Mouse (Mus musculus): ENCODE results near the gene Fam213b.

Fam213b gene

GRCm38 (mm10) chr4:154882014-154882659 lies 16.8 kb downstream of the Fam213b start:
- no peak for DNase-seq (ENCODE audit: low read depth, low spot score)

DNA sequence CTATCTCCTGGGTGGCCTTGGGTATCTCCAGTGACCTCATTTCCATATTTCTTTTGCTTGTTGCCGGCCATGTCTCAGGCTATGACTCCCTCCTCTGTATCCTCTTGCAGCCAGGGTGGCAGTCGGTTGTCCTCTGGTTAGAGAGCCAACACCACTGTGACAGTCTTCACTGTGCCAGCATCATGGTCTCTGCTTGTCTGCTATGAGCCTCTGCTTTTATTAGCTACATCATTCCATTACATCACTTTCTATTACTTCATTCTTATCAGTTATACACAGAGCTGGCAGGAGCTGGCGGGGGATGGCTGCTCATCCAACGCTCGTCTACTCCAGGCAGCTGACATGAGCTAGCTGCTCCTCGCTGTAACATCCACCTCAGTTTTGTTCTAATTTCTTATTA lies 18.2 kb downstream of the Fam213b start:
- DNase-seq (ENCODE audit: low read depth, low spot score): no peak

DNA sequence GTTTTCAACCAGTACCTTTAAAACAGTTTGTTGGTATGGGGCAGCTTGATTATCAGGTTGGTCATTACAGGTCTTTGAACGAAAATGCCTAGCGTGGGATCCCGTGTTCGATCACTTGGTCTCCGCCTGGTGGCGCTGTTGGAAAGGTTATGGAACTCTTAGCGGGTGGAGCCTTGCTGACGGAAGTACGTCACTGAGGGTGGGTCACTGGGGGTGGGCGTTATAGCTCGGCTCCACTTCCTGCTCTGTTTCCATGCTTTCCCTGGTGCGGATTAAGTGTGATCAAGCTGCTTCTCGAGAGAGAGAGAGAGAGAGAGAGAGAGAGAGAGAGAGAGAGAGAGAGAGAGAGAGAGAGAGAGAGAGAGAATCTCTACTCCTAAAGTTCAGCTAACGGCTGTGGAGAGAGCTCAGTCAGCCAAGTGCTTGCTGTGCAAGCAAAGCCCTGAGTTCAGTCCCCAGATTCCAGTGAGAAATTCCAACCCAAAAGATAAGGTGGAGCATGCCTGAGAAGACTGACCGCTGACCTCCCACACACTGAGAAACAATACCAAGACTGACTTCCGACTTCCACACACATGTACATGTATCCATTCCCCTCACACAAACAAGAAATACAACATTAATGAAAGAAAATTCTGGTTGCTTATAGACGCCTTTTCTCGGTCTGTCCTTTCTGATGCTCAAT lies 20.9 kb downstream of the Fam213b start:
- DNase-seq (ENCODE audit: low read depth, low spot score): peak; percentile 95

DNA sequence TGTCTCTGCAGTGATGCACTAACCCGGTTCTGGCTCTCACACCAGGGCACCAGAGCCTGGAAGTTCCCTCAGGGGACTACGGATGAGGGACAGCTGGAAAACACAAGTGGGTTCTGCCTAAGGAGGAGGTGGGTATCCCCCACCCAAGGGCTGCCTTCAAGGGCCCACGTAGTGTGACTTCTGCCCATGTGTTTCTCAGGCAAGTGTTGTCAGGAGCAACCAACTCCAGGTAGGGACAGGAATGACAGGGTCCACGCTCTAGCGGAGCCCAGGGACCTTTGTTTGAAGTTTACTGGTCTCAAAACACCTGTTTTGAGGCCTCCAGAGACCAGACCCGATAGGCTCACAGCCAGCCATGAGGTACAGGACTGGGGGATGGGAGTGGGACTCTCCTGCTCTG lies 25.7 kb downstream of the Fam213b start:
- no peak for DNase-seq (ENCODE audit: low read depth, low spot score)

DNA sequence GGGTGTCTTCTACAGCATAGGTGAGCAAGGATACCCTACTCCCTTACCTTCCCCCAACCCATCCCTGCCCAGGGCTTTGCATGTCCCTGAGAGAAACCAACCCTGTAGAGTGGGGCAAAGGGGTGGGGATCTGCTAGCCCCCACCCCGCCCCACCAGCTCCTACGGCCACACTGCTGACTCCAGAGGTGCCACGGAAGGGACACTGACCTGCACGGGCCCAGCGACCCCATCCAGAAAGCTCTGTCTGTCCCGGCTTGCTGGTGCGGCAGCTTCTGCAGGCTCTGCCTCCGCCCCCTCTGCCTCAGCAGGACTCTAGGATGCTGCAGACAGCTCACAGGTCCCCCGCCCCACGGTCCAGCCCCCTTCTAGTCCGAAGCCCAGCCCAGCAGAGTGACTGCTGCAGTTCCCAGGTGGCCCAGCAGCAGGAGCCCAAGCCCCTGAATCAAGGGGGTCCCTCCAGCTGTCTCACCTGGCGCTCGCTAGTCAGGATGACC lies 27.1 kb downstream of the Fam213b start:
- no peak for DNase-seq (ENCODE audit: low read depth, low spot score)

GRCm38 (mm10) chr4:154870721-154871120 lies 28.2 kb downstream of the Fam213b start:
- no peak for DNase-seq (ENCODE audit: low read depth, low spot score)

DNA sequence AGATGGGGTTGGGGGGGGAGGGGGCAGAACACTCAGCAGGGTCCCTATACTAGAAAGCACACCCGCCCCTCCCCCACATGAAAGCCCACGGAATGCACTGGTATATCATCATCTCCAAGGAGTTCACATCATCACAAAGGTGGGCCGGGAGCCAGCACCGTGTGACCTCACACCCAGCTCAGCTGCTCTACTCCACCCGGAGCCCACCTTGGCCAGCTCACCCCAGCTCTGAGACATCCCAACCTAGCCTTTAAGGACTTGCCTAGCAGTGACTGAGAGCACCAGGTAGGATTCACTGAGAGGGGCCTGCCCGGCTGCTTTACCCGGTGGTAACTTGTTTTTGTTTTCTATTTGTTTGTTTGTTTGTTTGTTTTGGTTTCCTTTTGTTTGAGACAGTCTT lies 29.5 kb downstream of the Fam213b start, which contains the start of gene Mmel1:
Mmel1 (plus strand) TSS at position 146 of the 400 bp plus-strand sequence.
- DNase-seq (ENCODE audit: low read depth, low spot score): no peak

DNA sequence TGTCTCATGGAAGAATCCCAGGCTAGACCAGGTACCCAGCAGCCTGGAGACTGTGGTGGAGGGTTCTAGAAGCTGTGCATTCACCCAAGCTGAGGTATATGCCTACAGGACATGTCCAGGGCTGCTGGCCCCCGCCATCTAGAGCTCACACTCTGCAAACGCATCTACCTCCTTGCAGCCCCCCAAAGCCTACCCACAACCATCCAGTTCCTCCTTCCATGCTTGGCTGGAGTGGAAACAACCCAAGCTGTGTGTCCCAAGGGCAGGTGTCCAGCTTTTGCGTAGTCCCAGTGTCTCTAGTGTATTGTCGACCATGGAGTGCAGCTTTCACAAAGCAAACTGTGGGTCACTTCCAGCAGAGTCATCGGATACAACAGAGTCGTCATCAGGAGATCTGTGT lies 31.7 kb downstream of the Fam213b start:
- DNase-seq (ENCODE audit: low read depth, low spot score): no peak

DNA sequence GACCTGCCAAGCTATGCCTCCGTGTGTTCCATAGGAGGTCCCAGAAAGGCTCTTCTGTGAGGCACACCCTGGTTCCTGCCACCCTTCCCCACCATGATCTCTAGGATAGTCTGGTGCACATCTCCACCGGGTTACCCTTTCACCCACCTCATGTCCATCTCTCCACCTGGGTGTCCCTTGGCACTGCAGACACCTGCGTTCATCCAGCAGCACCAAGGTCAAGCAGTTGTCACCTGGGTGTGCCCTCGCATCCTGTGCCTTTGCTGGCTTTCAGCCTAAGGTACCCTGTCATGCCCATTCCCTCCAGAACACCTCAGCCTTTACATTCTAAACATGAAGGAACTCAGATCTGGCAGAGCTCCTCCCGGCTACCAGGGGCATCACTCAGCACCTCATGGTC lies 32.5 kb downstream of the Fam213b start:
- DNase-seq (ENCODE audit: low read depth, low spot score): no peak

GRCm38 (mm10) chr4:154864961-154865760 lies 33.8 kb downstream of the Fam213b start:
- DNase-seq (ENCODE audit: low read depth, low spot score): no peak

- peak; percentile 89 for DNase-seq (ENCODE audit: low read depth, low spot score)
These were observed 34.6 kb downstream of the Fam213b start for GRCm38 (mm10) chr4:154864271-154864771.

DNA sequence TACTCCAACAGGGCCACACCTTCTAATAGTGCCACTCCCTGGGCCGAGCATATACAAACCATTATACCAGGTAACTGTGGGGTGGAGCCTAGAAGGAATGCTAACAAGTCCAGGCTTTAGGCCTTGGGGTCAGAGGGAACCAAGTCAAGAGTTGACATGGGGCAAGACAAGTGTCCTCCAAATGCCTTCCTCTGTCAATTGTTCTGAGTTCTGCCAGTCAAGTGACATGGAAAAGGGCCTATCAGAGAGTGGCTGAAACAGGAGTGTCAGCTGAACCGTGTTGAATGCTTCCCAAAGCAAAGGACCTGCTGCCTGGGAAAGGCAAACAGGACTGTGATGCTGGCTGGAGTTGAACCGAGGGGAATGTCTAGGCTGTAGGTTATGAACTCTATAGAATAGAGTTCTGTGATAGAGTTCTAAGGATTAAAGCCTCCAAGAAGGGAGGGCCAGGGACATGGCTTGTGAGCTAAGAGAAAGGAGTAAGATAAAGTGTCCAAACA lies 35.4 kb downstream of the Fam213b start:
- DNase-seq (ENCODE audit: low read depth, low spot score): no peak

DNA sequence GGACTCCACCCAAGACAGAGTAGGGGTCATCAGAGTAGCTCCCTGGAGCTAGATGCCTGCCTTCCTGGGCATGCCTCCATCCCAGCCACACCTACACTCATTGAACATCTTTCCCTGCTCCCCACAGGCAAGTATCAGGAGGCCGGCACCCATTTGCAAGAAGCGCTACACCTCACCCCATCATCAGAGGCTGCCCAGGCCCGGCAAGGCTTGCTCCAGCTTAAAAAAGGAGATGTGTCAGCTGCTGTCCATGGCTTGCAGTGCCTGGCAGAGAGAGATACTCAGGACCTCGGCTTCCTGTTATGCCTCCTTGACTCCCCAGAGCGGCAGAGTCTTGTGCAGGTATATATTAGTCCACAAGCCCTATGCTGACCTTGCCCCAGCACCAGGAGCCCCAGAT lies 37.0 kb downstream of the Fam213b start:
- DNase-seq (ENCODE audit: low read depth, low spot score): no peak

GRCm38 (mm10) chr4:154858601-154859000 lies 40.3 kb downstream of the Fam213b start:
- DNase-seq (ENCODE audit: low read depth, low spot score): no peak

DNA sequence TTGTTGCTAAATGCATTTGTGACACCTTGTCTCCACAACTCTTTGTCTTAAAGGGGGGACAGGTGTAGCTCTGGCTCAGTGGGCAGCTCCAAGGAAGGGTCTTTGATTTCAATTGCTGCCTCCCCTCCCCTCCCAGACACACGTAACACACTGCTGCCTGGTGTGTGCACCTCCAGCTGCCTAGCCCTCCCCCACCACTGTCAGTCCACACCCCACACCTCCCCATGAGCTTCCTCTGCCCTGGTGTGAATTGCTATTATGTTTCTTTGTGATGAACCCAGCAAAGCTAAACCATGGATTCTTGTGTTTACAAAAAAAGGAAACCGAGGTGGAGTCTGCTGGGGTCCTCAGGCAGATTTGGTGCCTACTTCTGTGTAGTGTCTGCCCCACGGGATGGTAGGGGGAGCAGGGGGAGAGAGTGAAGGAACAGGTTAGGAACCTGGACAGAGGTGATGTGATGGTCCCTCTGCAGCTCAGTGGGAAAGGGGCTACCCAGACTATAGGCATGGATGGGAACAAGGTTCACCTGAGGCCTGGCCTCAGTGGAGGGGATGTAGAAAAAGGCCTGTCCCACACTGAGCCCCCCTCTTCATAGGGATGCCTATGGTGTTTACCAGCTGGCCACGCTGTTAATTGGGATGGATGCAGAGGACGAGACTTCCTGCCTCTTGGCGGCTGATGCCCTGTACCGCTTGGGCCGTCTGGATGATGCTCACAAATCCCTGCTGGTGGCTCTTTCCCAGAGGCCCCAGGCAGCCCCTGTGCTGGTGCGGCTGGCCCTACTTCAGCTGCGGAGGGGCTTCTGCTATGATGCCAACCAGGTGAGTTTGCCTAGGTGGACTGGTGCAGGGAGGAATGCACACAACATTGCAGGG lies 41.3 kb downstream of the Fam213b start:
- no peak for DNase-seq (ENCODE audit: low read depth, low spot score)

GRCm38 (mm10) chr4:154856882-154857281 lies 42.1 kb downstream of the Fam213b start:
- DNase-seq (ENCODE audit: low read depth, low spot score): no peak

- no peak for DNase-seq (ENCODE audit: low read depth, low spot score)
These were observed 42.5 kb downstream of the Fam213b start for GRCm38 (mm10) chr4:154856480-154856837.

DNA sequence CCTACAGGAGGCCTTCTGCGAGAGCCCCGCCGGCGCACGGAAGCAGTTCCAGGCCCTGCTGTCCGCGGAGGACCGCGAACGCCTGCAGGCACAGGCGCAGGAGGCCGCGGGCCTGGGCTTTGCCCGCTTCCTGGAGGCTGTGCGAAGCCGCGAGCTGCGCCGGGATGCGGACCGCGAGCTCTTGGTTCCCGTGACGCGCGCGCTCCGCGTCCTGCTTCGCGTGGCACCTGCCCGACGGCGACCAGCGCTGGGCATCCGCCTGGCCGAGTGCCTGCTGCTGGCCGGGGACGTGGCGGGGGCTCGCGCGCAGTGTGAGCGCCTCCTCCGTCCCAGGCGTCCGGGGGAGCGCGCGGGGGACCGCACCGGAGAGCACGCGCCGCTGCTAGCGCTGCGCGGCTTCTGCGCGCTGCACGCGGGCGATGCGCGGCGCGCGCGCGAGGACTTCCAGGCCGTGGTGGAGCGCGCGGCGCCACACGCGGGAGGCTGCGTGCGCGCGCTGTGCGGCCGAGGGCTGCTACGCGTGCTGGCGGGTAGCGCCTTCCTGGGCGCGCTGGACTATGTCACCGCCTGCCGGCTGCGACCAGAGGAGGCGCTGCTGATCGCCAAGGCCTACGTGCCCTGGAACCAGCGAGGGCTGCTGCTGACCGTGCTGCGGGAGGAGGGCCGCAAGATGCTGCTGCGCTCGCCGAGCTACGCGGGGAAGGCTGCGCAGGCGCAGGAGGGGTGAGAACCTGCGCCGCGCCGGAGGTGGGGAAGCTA lies 43.0 kb downstream of the Fam213b start:
- DNase-seq (ENCODE audit: low read depth, low spot score): peak; percentile 30

DNA sequence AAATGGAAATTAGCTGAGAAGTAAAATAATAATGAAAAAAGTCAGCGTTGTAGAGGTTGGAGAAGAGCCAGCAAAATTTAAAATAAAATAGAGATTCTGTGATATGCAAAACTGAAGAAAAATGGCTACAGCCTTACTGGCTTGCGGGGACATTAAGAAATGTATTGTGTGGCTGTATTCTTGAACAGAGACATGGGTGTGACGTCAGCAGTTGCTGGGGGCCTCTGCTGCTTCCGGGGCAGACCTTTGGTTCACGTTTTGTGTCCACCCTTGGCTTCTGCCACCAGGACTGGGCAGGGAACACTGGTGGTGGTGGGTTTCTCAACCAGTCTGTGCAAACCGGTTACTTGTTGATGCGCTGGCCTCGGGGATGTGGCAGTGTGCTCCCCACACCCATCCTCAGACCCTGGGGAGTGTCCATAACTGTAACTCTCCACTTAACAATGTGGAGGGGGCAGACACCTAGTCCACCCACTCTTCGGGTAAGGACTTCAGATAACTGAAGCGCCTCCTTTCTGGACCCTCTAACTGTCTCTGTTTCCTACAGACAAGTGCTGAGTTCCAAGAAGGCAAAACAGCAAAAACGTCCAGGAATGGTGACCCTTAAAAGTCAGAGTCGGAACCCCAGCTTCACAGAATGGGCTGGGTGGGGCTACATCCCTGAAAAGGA lies 44.1 kb downstream of the Fam213b start:
- no peak for DNase-seq (ENCODE audit: low read depth, low spot score)

- DNase-seq (ENCODE audit: low read depth, low spot score): no peak
These were observed 45.1 kb downstream of the Fam213b start for GRCm38 (mm10) chr4:154853881-154854280.

Measured in skeletal muscle tissue, adult 2 months (tissue).